Mouse (Mus musculus) left cerebral cortex, postnatal 36 days (tissue): ENCODE measurements at regions not wholly inside any gene's neighbourhood (a gene's known extent, or its start where the extent isn't known, plus 50 kb on each side); places are given as distances from the start of the nearest gene placed in this dataset.

Experiments used
- DNase-seq, 2 experiments: peaks; one replicate each; pipeline ENCODE4 v3.0.0; 2021 to 2022; ENCODE audit warnings: low spot score in 2 of 2, mixed read lengths in 1 of 2
- intact Hi-C: fragments of 180-260 bp; cut with DNase I; formaldehyde crosslinking; loops from one replicate; pipeline ENCODE4 v1.15.1; 2025

DNA sequence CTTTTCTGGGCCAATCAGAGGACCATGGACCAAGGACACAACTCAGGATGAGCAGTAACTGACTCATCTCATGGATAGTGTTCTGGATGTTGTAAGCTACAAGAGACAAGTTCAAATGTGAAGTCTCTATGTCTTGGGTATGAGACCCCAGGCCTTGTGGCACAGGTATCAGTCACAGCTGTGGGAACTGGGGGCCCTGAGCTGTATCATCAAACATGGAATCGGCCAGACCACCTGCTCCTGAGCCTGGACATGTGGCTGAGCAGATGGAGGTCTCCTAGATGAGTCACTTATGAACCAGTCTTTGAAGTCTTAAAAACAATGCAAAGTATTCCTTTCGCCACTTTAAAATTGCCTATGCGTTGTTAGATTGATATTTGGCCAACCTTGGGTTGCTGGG lies 432.1 kb downstream of the Rps24 start:
- intact Hi-C loops = no loop called here
- DNase-seq = no peak

DNA sequence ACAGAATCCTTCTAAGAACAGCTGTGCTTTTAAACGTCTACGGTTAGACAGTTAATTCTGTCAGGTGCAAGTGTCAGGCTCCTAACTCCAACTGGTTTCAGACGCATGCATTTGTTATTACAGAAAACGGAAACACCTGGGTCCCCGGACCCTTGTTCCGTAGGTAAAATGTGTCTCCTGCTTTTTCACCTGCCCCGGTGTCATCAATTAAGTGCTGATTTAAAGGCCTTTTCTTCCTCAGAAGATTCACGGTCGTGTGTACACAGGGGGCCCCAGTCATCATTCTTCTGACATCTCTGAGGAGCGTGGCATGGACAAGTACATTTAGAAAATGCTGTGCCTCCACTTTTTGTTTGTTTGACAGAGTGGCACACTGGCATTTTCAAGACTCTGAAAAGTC lies 435.1 kb downstream of the Rps24 start:
- no peak for DNase-seq
- intact Hi-C loops = no loop called here

DNA sequence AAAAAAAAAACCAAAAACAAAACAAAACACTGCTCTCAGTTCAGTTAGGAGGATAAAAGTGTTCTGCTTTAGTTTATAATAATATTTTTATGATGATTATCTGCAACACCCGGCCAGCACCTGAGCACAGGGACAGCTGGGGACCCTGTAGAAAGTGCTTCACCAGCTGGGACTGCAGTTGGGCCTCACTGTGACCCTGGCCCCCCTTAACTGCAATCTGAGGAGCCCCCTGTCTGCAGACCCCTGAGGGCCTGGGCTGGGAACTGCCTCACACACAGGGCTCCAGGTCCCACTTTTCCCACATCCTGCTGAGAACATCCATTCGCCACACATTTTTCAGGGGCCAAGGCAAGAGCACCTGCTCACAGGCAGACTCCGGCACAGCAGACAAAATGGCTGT lies 437.6 kb downstream of the Rps24 start:
- intact Hi-C loops = no loop called here
- DNase-seq = no peak

DNA sequence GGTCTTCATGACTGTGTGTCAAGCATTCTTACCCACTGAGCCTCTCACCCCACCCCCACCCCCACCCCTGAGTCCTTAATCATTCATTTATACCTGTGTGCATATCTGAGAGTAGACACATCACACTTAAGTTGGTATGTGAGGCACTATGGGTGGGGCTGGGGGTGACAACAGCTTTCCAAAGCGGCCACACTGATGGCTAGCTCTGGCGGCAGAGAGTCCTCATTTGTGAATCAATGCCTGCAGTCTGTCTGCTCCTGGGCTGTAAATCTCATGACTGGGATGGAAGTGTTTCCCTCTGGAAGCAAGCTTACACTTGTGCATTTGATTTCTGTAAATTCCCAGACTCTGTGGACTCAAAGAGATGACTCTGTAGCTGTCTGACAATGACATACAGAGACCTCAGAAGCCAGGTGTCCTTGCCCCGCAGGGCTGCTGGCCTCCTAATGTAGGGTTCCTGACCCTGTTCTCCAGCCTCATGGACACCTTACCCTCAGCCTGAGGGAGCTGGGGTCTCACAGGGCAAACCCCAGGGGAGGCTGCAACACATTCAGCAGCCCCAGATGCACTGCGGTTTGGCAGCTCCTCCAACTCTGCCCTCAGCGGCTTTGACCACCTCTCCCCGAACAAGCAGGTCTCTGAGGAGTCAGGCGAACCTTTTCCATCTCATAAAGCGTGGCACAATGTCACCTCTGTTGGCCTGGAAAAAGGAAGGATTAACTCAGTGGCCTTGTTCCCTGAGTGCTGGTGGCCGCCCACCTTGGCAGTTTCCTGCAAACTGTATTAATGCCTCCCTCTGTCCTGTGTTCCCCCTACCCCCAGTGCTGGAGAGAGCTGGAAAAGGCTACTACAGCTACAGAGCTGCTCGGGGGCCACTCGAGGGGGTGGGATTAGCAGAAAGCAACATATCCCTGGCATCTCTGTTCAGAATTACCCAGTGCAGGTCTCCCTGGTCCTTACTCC lies 439.4 kb downstream of the Rps24 start:
- DNase-seq = no peak
- intact Hi-C loops = no loop called here

DNA sequence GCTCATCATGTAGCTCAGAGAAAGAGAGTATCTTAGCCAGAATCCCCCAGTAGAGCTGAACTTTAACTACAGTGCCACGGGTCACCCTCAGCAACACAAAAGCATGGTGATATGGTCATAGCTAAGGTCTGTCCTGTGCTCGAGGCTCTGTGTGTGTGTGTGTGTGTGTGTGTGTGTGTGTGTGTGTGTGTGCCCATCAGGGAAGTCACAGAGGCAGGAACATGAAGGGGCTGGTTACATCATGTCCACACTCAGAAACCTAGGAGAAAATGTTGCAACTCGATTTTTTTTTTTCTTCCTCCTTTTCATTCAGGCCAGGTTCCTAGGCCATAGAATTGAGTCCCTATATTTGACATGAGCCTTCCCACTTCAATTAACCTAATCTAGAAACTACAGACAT lies 441.8 kb downstream of the Rps24 start:
- intact Hi-C loops = no loop called here
- DNase-seq = no peak

DNA sequence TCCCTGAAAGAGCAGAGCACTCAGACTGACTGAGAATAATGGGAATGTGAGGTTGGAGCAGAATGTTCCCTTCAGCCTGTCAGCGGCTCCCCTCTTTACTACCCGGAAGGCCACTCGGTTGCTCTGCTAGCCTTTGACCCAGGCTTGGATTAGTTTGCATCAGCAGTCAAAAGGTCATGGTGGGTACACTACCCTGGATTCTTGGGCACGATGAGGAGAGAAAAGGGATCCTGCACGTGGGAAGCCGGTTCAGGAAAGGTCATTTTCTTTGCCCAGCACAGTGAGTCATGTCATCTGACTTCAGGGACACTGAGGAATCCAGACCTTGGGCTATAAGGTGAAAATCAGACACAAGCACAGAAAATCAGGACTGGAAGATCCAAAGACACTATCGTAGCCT lies 443.3 kb downstream of the Rps24 start:
- no peak for DNase-seq
- intact Hi-C loops = no loop called here

DNA sequence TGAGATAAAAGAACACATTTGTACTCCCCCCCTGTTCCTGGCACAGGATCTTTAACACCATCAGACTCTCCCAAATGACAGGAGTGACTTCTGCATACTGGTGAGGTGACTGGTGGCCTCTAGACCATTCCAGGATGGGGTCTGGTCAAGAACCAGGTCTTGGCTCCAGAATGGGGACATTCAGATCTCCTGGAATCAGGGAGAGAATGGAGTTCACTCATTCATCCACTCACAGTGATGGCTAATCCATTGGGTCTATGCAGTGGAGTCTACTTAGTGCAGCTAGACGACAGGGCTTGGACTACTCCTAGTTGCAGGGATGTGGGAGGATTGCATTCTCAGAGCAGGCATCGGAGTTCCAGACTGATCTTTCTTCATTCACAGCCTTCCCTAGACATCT lies 451.0 kb downstream of the Rps24 start:
- no peak for DNase-seq
- intact Hi-C loops = no loop called here

DNA sequence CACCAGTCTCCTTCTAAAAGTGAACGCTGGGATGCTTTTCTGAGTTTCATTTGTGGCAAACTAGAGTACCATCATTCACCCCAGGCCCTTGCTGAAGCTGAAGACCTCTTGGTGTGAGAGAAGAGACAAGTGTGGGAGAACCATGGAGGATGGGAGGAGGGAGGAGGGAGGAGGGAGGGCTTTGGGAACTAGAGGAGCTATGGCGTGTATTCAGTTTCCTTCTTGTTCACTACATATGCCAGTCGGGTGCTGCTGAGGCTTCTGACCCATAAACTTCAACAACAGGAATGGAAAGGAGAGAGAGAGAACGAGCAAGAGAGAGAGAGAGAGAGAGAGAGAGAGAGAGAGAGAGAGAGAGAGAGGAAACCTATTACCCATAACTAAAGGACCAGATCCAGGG lies 452.1 kb downstream of the Rps24 start:
- intact Hi-C loops = no loop called here
- DNase-seq = no peak

DNA sequence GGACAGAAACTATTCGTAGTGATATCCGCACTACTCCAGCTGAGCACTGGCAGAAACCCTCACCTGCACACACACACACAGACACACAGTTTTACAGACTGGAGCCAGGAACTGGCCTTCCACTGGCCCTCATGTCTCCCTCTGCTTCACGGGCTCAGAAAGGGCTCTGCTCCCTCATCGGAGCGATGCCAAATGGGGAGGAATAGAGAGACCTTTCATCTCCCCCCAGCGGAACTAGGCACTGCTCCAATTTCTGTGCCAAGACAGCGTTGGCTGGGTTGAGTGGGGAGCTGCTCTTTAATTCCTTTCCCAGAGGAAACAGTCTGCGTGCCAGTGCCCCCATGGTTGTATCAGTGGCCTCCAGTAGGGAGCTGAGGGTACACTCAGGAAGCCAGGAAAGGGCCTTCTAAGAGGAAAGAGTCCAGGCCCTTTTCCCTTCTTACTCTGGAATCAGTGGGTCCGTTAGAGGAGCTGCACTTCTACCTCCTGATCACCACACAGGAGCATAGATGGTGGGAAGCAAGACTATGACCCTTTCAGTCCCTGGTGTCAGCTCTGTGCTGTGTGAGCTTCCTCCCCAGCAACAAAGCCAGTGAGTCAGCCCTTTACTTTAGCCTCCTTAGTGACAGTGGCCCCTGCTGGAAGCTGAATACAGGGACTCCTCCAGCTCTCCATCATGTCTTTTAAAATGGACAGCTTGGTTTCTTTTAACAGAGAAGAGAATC lies 452.7 kb downstream of the Rps24 start:
- intact Hi-C loops = loop anchor here (2.0 kb wide), 1 partner anchor 63 kb away; no protein-coding TSS in a partner anchor

DNA sequence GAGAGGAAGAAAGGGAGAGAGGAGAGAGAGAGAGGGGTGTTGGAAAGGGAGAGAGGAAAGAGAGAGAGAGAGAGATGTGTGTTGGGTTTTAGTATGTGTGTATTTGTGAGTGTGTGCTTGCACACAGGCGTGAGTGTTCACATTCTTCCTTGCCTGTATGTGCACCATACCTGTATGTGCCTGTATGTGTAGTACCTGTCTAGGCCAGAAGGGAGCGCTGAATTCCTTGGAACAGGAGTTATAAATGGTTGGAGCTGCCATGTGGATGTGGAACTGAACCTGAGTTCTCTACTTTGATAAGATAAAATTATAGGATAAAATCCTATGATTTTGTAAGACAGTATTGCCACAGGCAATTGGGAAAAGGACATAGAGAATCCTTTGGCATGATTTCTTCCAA lies 458.8 kb downstream of the Rps24 start:
- intact Hi-C loops = no loop called here
- no peak for DNase-seq

More for the DNA sequence above, 452.7 kb downstream of the Rps24 start:
- DNase-seq = peak; percentile 61 to 68

DNA sequence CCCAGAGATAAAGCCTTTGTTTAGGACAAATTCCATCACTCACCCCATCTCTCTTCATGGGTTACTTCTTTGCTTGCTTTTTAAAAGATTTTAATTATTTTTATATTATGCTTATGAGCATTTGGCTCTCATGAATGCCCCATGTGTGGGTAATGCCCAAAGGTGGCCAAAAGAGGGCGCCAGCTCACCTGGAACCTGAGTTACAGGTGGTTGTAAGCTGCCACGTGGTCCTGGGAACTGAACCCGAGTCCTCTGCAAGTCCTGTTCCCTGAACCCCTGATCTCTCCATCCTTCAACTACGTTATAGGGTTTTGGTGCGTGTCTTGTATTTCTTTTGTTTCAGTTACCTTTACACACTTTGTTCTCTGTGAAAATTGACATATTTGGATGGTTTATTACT lies 460.2 kb downstream of the Rps24 start:
- intact Hi-C loops = no loop called here
- DNase-seq = no peak

DNA sequence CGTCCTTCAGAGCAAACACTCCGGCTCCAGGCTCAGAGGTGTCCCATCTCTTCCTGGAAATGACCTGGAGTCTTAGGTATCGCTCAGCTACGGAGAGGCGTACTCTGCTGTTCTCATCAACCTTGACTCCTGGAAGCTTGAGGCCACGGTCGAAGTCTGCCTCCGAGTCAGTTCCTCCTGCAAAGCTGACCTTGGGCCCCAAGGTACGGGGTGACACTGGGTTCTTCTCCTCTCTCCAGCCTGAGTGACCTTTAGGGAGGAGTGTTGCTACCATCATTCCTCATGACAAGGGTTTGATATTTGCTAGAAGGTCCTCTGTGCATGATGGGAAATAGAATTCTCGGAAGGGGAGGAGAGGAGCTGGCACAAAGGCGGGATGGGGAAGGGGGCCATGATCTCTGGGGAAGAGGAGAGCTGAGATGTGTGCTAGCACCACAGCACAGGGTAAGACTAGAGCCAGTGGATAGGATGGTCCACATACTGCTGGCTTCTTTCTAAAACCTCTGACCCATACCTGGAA lies 469.0 kb downstream of the Rps24 start:
- no peak for DNase-seq
- intact Hi-C loops = no loop called here

DNA sequence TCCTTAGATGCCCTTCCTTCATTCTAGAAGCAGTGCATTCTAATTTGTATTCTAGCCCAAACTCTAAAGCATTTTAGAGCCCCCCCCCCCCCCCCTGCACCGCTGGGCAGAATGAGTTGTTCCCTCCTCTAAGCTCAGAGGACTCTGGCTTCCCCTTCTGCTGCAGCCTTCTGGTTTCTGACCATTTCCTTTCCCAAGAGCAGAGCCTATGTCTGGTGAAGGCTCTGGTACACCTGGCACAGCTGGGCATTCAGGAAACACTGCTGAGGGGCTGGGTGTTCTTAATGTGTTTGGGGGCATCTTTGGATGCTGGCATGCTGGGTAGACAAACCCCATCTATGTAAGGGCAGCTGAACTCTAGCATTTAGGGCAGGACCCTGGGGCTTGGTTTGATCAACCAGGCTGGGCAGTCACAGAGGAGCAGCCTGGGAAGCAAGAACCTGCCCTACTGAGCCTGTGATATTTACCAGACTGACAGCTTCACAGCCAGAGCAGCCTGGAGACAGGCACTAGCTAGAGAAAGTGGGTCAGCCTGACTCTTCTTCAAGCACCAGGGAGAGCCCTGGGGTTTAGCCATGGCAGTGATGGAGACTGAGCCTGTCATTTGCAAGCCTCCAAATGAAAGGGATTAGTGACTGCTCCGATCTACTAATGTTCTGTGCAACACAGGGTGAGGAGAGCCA lies 469.7 kb downstream of the Rps24 start:
- DNase-seq = no peak
- intact Hi-C loops = no loop called here

DNA sequence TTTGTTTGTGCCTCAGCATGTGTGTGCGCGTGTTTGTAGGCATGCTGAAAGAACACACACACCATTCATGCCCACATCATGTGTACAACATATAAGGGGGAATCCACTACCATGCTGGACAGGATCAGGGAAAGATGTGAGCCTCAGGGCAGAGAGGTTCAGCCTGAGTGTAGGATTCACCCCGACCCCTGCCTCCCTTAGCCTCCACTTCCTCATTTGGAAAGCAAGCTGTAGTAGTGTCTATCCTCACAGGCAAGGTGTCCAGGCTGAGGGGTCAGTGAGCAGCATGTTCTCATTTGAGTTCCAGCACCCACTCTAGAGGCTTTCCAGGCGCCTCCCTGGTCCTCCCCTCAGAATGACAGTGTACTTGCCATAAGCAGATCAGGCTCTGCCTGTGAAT lies 470.5 kb downstream of the Rps24 start:
- intact Hi-C loops = no loop called here
- DNase-seq = no peak

DNA sequence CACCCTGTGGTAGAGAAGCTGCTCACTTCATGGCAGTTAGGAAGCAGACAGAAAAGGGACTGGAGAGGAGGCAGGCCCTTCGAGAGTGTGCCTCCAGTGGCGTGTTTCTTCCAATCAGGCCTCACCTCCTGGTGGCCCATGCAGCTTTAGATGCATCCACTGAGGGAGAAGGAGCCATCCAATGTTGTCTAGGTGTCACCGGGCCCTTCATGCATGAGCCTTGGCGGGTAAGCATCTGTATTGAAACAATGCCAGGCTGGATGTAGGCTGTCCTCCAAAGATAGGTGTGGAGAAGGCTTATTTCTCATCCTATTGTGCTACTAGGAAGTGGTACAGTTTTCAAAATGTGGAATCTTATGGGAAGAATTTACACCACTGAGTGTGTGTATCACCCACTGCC lies 471.9 kb downstream of the Rps24 start:
- no peak for DNase-seq
- intact Hi-C loops = no loop called here

DNA sequence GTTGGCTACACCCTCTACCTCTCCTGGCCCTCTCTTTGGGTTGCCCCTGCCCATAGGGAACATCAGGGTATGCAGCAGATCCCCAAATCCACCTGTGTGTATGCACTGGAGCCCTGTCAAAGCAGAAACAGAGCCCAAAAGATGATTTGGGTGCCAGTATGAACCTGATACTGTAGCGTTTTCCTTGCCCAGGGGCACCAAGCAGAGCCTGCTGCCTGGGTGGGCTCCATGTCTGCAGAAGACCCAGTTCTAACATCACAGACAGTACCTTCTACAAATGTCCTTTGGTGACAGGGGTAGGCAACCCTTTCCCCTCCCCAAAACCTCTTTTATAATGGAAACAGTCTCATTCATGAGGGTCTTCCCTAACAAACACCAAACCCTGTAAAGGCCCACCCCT lies 472.5 kb downstream of the Rps24 start:
- intact Hi-C loops = no loop called here
- DNase-seq = no peak

DNA sequence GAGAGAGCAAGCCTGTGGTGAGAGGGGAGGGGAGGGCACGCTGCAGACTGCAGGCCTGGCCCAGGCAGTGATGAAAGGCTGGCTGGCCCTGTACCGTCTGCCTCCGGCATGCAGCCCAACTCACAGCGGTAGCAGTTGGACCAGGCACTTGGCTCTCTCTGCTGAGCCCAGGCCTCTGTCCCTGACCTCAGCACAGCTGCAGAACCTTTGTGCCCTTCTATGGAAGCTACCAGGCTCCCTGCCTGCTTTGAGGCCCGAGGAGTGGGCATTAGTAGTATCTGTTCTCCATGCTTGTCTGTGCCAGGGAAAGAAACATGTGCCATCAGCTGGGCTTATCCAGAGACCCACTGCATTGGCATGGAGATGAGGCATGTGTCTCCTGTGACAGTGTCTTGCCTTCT lies 473.2 kb downstream of the Rps24 start:
- intact Hi-C loops = no loop called here
- peak; percentile 13 to 26 for DNase-seq

DNA sequence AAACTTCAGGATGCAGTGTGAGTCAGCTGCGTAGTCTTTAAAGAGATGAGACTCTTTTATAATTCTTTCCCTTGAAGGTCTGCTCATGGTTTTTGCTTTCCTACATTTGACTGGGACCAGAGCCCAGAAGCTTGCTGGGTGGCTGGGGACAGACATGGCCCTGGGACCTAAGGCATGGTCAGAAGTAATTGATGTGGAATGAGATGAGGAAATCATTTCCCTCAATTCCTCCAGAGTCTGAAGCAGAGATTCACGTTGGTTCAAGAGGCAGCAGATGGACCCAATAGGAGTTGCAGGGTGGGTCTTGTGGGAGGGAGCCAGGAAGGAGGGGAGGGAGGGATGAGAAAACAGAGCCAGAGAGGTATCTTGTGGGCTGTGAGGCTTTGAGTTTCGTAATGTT lies 473.9 kb downstream of the Rps24 start:
- DNase-seq = peak in 1 of 2 experiments; percentile 19
- intact Hi-C loops = no loop called here

DNA sequence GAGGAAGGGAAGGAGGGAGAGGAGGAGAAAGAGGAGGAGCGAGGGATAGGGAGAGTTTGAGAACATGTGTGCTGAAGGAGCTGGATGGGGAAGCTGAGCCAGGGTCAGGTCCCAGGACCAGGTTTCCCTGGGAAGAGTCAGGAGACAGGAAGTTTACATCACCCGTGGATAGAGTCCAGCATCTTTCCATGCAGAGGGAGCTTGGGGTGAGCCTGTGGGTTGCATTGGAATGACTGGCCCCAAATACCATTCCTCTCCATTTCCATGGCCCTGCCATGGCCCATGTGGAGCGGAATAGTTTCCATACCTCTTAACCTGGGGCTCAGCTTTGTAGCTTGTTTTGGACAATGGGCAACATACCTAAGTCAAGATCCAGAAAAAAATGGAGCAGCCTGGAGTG lies 474.8 kb downstream of the Rps24 start:
- intact Hi-C loops = no loop called here

DNA sequence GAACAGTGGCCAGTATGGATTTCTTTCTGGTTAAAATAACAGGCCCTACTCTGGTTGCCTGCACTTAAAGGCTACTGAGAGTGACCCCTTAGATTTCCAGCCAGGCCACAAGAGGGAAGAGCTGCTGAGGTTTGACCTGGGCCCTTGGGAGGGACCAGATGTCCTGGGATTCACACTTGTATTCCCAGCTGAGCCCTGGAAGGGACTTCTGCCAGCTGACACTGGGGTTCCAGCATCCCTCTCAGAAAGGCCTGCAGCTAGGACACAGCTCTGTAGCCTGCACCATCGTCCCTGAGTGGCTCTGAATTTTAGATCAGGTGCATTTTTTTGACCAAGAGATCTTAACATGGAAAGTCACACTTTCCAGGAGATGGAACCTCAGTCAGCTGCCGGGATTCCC lies 482.7 kb downstream of the Rps24 start:
- DNase-seq = no peak
- intact Hi-C loops = no loop called here

More for the DNA sequence above, 474.8 kb downstream of the Rps24 start:
- DNase-seq = no peak
